Mouse (Mus musculus) kidney, adult 2 months (tissue): ENCODE measurements at regions not wholly inside any gene's neighbourhood (a gene's known extent, or its start where the extent isn't known, plus 50 kb on each side); places are given as distances from the start of the nearest gene placed in this dataset.

Experiments
- DNase-seq: peaks from one replicate; pipeline ENCODE4 v3.0.0; 2021
- H3K27ac ChIP-seq: fragments of 200-500 bp; 2 replicates; pipeline ENCODE4 v1.5.1; 2012; ENCODE audit warnings: low read depth, low read length, control low read depth, inconsistent platforms; ENCODE audit not compliant: insufficient read depth
- H3K27me3 ChIP-seq: fragments of 200-500 bp; replicated peaks from 2 replicates; pipeline ENCODE4 v1.6.1; 2012; ENCODE audit warnings: mild to moderate bottlenecking, moderate library complexity, low read length, inconsistent platforms; ENCODE audit not compliant: control insufficient read depth, insufficient read depth
- H3K36me3 ChIP-seq: fragments of 200-500 bp; 2 replicates; pipeline ENCODE4 v1.6.1; 2012; ENCODE audit warnings: mild to moderate bottlenecking, moderate library complexity, low read length, inconsistent platforms; ENCODE audit not compliant: control insufficient read depth, insufficient read depth
- H3K4me1 ChIP-seq: fragments of 200-500 bp; 2 replicates; pipeline ENCODE4 v1.6.1; 2011; ENCODE audit warnings: low read length; ENCODE audit not compliant: control insufficient read depth, insufficient read depth
- H3K4me3 ChIP-seq: fragments of 200-500 bp; 2 replicates; pipeline ENCODE4 v1.5.1; 2011; ENCODE audit warnings: mild to moderate bottlenecking, low read depth, low read length, control low read depth; ENCODE audit not compliant: insufficient read depth
- CTCF ChIP-seq: fragments of 200-500 bp; conservative IDR thresholded peaks from 2 replicates; pipeline ENCODE4 v1.5.1; 2011; ENCODE audit warnings: low read depth, mild to moderate bottlenecking, control low read depth, low read length, moderate library complexity, mixed read lengths; ENCODE audit not compliant: insufficient read depth, insufficient read length
- POLR2A ChIP-seq: fragments of 200-500 bp; IDR thresholded peaks from one replicate; pipeline ENCODE4 v1.6.1; 2011; ENCODE audit warnings: low read depth, low read length, control low read depth
- WGBS: fragments of 180-500 bp; shearing (Covaris S2); methylation state at CpG from one replicate; pipeline ENCODE4 v1.1.7; 2018; 5-methylcytosine and 5-hydroxymethylcytosine counted together

DNA sequence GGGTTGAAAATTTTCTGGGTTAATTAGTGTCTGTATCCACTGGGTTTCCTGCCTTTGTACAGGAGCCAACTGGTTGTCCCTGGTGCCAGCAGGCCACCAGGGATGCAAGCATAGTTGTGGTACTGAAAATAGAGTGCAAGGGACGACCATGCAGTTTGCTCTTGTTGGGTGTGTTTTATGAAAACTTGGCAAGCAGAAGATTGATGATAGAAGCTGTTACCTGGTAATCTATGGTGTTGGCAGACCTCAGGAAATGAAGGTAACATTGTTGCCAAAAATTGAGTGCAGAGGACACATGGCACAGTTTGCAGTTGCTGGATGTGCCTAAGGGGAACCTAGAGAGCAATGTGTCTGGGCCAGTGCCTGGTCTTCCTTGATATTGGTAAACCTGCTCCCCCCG, 818.7 kb downstream of the Tlr4 start:
- TF ChIP-seq POLR2A (no peak), CTCF (no peak)
- no peak overlapping the region for H3K27ac ChIP-seq
- no peak overlapping the region for H3K4me3 ChIP-seq
- no peaks in the 10 kb centered on the region for H3K4me1 ChIP-seq
- no peaks in the 10 kb centered on the region for H3K36me3 ChIP-seq
- no peak for DNase-seq
- H3K27me3 ChIP-seq = no peaks in the 10 kb centered on the region
- WGBS = 60% methylated on average over 2 of the region's 2 CpGs

DNA sequence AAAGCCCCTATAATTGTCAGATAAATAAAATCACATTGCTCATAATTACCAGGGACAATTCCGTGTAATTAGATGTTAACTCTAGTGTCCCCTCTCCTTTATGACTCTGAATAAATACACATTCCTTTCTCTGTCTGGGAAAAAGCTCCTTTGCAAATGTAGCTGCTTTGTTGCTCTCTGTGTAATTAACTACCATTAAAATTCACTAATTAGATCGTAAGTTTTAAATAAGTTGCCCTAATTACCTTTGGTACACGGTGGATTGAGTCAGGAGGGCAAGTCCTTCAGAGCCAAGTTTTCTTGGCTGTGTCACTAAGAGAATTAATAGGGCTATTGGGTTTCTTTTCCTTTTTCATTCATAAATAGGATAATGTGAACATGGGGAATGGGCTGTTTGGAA, 834.7 kb downstream of the Tlr4 start:
- Histone ChIP-seq H3K4me3 (no peak overlapping the region), H3K4me1 (no peaks in the 10 kb centered on the region), H3K36me3 (no peaks in the 10 kb centered on the region), H3K27ac (no peak overlapping the region), H3K27me3 (no peaks in the 10 kb centered on the region)
- no peak for DNase-seq
- no peak for TF ChIP-seq CTCF
- TF ChIP-seq POLR2A = no peak
- WGBS = 39% methylated on average over 3 of the region's 3 CpGs

DNA sequence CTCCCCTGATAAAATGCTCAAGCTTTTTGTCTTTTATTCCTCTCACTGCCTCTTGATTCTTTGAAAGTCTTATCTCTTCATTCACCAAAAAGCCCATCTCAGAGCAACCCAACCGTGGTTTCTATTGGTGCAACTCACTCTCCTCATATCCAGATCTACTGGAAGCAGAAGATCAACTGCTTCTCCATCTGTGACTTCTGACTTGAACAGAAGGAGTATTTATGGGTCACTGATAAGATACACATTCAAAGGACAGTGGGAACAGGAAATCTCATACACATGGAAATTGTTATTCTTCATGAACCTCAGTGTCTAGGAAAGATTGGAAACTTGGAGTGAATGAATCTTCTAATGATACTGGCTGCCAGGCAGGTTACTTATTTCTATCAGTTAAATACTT, 846.6 kb downstream of the Tlr4 start:
- WGBS = 63% methylated on average over 1 of the region's 1 CpGs
- no peak for DNase-seq
- Histone ChIP-seq H3K36me3 (no peaks in the 10 kb centered on the region), H3K4me3 (no peak overlapping the region), H3K27me3 (no peaks in the 10 kb centered on the region), H3K27ac (no peak overlapping the region), H3K4me1 (no peaks in the 10 kb centered on the region)
- TF ChIP-seq POLR2A (no peak), CTCF (no peak)

DNA sequence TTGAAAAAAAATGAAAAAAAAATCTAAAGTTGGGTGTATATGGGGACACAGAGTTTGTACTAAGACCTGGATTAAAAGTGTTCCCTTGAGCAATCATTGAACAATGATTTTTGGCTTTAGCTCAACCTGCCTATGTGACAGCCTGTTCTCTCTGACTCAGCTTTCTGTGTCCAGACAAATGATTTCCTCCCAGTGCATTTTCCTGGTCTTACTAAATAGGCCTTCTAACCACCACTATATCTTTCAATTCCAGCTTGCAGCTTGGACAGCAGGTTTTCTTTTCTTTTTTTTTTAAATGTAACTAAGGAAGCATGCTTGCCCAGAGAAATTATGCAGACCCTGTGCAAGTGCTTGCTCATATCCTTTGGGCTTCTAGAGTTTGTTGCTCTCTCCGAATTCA, 850.2 kb downstream of the Tlr4 start:
- Histone ChIP-seq H3K27me3 (no peaks in the 10 kb centered on the region), H3K27ac (no peak overlapping the region), H3K4me1 (no peaks in the 10 kb centered on the region), H3K36me3 (no peaks in the 10 kb centered on the region), H3K4me3 (no peak overlapping the region)
- TF ChIP-seq CTCF (no peak), POLR2A (no peak)
- no peak for DNase-seq
- WGBS = 74% methylated on average over 1 of the region's 1 CpGs

DNA sequence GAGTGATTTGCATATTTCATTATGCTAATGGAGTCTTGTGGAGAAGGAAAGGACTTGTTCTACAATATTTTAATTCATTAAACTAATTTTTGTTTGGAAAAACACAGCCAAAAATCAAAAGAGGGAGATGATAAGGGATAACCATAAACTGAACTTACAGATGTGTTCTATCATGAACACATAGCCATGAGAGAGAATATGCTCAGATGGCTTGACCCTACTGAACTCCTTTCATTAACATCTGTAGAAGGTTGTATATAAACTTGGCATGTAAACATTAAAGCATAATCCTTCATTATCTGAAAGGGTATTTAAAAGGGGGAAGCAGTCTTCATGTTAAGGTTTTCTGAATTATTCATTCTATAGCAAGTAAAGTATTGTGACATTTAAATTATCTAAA, 871.1 kb downstream of the Tlr4 start:
- no peaks in the 10 kb centered on the region for H3K27me3 ChIP-seq
- no peak for DNase-seq
- no peak overlapping the region for H3K4me3 ChIP-seq
- H3K4me1 ChIP-seq = no peaks in the 10 kb centered on the region
- H3K36me3 ChIP-seq = no peaks in the 10 kb centered on the region
- H3K27ac ChIP-seq = no peak overlapping the region
- TF ChIP-seq POLR2A (no peak), CTCF (no peak)
